Mouse (Mus musculus) heart, postnatal 0 days (tissue): ENCODE data around the gene Mbd6. TPM values are rescaled to one million over a fixed set of nuclear protein-coding genes. Genes with fewer than 3 reads are reported as not detected.

Source experiments
- ATAC-seq: fragments of 200-750 bp; cut with Nextera tagmentation; 2 replicates; pipeline ENCODE4 v1.8.0; 2017; ENCODE audit warnings: low read depth, moderate number of reproducible peaks, moderate library complexity; ENCODE audit not compliant: insufficient read depth
- DNase-seq: peaks from one replicate; pipeline ENCODE4 v3.0.0-alpha.2; 2016; ENCODE audit warnings: low spot score
- H3K27ac ChIP-seq: fragments of 300-500 bp; sonication (generic); 2 replicates; pipeline ENCODE4 v1.5.1; 2014; ENCODE audit warnings: low read depth, mild to moderate bottlenecking
- H3K27me3 ChIP-seq: fragments of 300-500 bp; sonication (generic); 2 replicates; pipeline ENCODE4 v1.6.1; 2014; ENCODE audit warnings: low read length, mixed read lengths; ENCODE audit not compliant: control insufficient read depth, insufficient read depth
- H3K36me3 ChIP-seq: fragments of 300-500 bp; sonication (generic); replicated peaks from 2 replicates; pipeline ENCODE4 v1.6.1; 2014; ENCODE audit warnings: low read length, mixed read lengths; ENCODE audit not compliant: control insufficient read depth, insufficient read depth
- H3K4me1 ChIP-seq: fragments of 300-500 bp; sonication (generic); 2 replicates; pipeline ENCODE4 v1.6.1; 2014; ENCODE audit warnings: antibody characterized with exemption; ENCODE audit not compliant: control insufficient read depth, insufficient read depth
- H3K4me2 ChIP-seq: fragments of 300-500 bp; sonication (generic); 2 replicates; pipeline ENCODE4 v1.6.1; 2014; ENCODE audit warnings: low read depth, mild to moderate bottlenecking, low read length, moderate library complexity
- H3K4me3 ChIP-seq: fragments of 300-500 bp; sonication (generic); 2 replicates; pipeline ENCODE4 v1.5.1; 2014; ENCODE audit warnings: low read depth, low read length
- H3K9ac ChIP-seq: fragments of 300-500 bp; sonication (generic); replicated peaks from 2 replicates; pipeline ENCODE4 v1.6.1; 2014; ENCODE audit warnings: low read depth, low read length, mixed read lengths
- H3K9me3 ChIP-seq: fragments of 300-500 bp; sonication (generic); replicated peaks from 2 replicates; pipeline ENCODE4 v1.6.1; 2016; ENCODE audit warnings: low read length; ENCODE audit not compliant: control insufficient read depth
- CTCF ChIP-seq: IDR thresholded peaks from 2 replicates; pipeline ENCODE4 v1.5.1; 2016; ENCODE audit warnings: antibody characterized with exemption, control low read depth, low read depth
- EP300 ChIP-seq: IDR thresholded peaks from 2 replicates; pipeline ENCODE4 v1.6.1; 2016; ENCODE audit warnings: antibody characterized with exemption, low read depth
- WGBS: fragments of 180-500 bp; shearing (Covaris S2); extraction: QIAGEN DNeasy Blood & Tissue Kit; methylation state at CpG from one replicate; pipeline ENCODE4 v1.1.7; 2014; 5-methylcytosine and 5-hydroxymethylcytosine counted together
- polyA plus RNA-seq: library from polyadenylated mRNA; unstranded; fragments of >200 nt; fragmentation: Nextera tagmentation; extraction: Ambion mirVana; gene quantifications from 2 replicates; pipeline ENCODE4 v1.2.1, GENCODE M21; 2015
- total RNA-seq: library from RNA; depleted of rRNA; stranded (reverse); fragments of >200 nt; gene quantifications from 2 replicates; pipeline ENCODE4 v1.2.3, GENCODE M21; 2014; ENCODE audit warnings: low replicate concordance

Mbd6 gene
- total and polyA plus RNA-seq, 2 experiments from 2014 or later: 6.5 to 8.7 TPM

GRCm38 (mm10) chr10:127325454-127326016 is 36.7 kb upstream of the Mbd6 start:
- Histone ChIP-seq H3K9me3 (no peaks in the 10 kb centered on the region), H3K4me1 (peaks cover 12% of the 10 kb centered on the region), H3K36me3 (no peaks in the 10 kb centered on the region), H3K27me3 (peaks cover 61% of the 10 kb centered on the region), H3K27ac (peak overlapping the region; percentile 33; the same call in 1 of the 2 replicates), H3K4me2 (peak overlapping the region; percentile 86), H3K4me3 (peak overlapping the region; percentile 57), H3K9ac (peak overlapping the region; percentile 44)
- DNase-seq (no peak), ATAC-seq (no peak)
- TF ChIP-seq CTCF: no peak
- TF ChIP-seq EP300: no peak
- WGBS: 46% methylated on average over 14 of the region's 14 CpGs

- Histone ChIP-seq H3K27ac (no peak overlapping the region), H3K9ac (no peak overlapping the region), H3K4me3 (no peak overlapping the region), H3K27me3 (peaks cover 52% of the 10 kb centered on the region), H3K4me1 (peaks cover 12% of the 10 kb centered on the region), H3K9me3 (no peaks in the 10 kb centered on the region), H3K36me3 (no peaks in the 10 kb centered on the region), H3K4me2 (no peak overlapping the region)
- TF ChIP-seq CTCF: peak; percentile 32; the same call in 1 of the 2 replicates
- no peak for TF ChIP-seq EP300
- ATAC-seq (no peak), DNase-seq (no peak)
- 10% methylated on average over 7 of the region's 7 CpGs for WGBS
Observed at GRCm38 (mm10) chr10:127324495-127324894, 35.7 kb upstream of the Mbd6 start.

DNA sequence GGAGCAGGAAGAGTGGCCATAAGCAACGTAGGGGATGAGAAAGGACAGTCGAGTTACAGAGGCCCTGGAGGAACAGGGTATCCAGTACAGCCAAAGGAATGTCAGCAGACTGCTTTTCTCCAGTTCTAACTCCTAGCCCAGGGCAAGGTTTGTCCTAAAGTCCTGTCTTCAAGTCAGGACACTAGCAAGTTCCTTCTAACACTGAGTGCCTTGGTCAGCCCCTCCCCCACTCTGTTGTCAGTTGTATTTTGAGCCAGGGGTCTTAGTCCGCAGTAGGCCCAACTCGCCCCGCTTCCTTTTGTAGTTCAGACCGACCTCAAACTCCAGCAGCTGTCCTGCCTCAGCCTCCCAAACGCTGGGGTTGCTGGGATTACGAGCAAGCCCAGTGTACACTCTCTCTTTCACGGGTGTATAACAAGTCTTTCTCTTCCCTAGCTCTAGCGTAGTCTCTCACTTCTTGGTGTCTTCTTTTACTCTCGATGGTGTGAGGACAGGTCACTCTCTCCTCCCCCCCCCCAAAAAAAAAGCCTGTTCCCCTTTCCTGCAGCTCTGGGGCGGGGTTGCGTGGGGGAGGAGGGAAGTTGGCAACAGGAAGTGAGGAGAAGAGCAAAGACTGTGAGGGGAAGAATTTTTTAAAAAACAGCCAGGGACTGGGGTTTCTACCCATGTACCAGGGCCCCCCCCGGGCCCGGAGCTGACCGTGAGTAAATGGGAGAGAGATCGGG is 34.5 kb upstream of the Mbd6 start:
- Histone ChIP-seq H3K9me3 (no peaks in the 10 kb centered on the region), H3K36me3 (no peaks in the 10 kb centered on the region), H3K9ac (no peak overlapping the region), H3K27ac (no peak overlapping the region), H3K4me2 (no peak overlapping the region; the same call in 1 of the 2 replicates), H3K4me3 (no peak overlapping the region), H3K27me3 (peaks cover 46% of the 10 kb centered on the region), H3K4me1 (peaks cover 12% of the 10 kb centered on the region)
- ATAC-seq (no peak), DNase-seq (no peak)
- WGBS: 59% methylated on average over 15 of the region's 17 CpGs
- TF ChIP-seq CTCF: no peak
- TF ChIP-seq EP300: no peak

GRCm38 (mm10) chr10:127322669-127323068 is 33.9 kb upstream of the Mbd6 start:
- Histone ChIP-seq H3K4me2 (no peak overlapping the region), H3K27me3 (peaks cover 42% of the 10 kb centered on the region), H3K4me1 (peaks cover 12% of the 10 kb centered on the region), H3K9ac (no peak overlapping the region), H3K27ac (no peak overlapping the region), H3K9me3 (no peaks in the 10 kb centered on the region), H3K4me3 (no peak overlapping the region), H3K36me3 (no peaks in the 10 kb centered on the region)
- no peak for TF ChIP-seq EP300
- TF ChIP-seq CTCF: no peak
- no peak for ATAC-seq
- no peak for DNase-seq
- 51% methylated on average over 4 of the region's 4 CpGs for WGBS

- H3K4me2 ChIP-seq: no peak overlapping the region
- no peak for ATAC-seq
- H3K27ac ChIP-seq: no peak overlapping the region
- H3K9me3 ChIP-seq: no peaks in the 10 kb centered on the region
- no peaks in the 10 kb centered on the region for H3K36me3 ChIP-seq
- H3K4me1 ChIP-seq: peaks cover 12% of the 10 kb centered on the region
- no peak overlapping the region for H3K9ac ChIP-seq
- peaks cover 37% of the 10 kb centered on the region for H3K27me3 ChIP-seq
- no peak overlapping the region for H3K4me3 ChIP-seq
- no peak for DNase-seq
- TF ChIP-seq EP300 (no peak), CTCF (no peak)
- 49% methylated on average over 13 of the region's 13 CpGs for WGBS
Observed at GRCm38 (mm10) chr10:127322178-127322577, 33.4 kb upstream of the Mbd6 start.

DNA sequence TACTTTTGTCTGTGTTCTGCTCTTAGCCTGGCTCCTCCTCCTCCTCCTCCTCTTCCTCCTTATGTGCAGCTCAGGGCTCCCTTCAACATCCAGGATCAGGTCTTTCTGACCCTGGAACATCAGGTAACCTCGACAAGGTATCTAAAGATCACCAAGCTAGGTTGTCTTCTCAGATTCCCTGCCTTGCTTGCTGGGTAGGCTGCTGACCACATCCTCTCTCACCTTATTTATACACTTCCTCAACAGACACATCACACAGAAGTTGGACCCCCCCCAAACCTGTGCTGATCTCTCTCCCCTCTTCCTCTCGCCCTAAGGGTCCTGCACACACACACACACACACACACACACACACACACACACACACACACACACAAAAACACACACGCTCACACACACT is 32.8 kb upstream of the Mbd6 start, which contains the start of gene Arhgap9:
Gene Arhgap9 (plus strand): TSS at position 344 of the 400 bp plus-strand sequence.
- Histone ChIP-seq H3K4me3 (no peak within 1 kb of the TSS), H3K4me1 (peaks cover 11% of the 10 kb centered on the region), H3K27ac (no peak within 1 kb of the TSS; the same call in 1 of the 2 replicates), H3K4me2 (no peak within 1 kb of the TSS), H3K27me3 (peaks cover 31% of the 10 kb centered on the region), H3K9ac (no peak within 1 kb of the TSS), H3K9me3 (no peaks in the 10 kb centered on the region), H3K36me3 (no peaks in the 10 kb centered on the region)
- no peak for TF ChIP-seq EP300
- TF ChIP-seq CTCF: no peak
- no peak for ATAC-seq
- DNase-seq: no peak
- WGBS: 69% methylated on average over 3 of the region's 3 CpGs
